Mouse (Mus musculus): ENCODE measurements around the gene Trpv2. TPM values are rescaled to one million over a fixed set of nuclear protein-coding genes. Genes with fewer than 3 reads are reported as not detected.

Gene Trpv2
- polyA plus RNA-seq, 1 experiment from 2014 or later: 0.69 TPM

DNA sequence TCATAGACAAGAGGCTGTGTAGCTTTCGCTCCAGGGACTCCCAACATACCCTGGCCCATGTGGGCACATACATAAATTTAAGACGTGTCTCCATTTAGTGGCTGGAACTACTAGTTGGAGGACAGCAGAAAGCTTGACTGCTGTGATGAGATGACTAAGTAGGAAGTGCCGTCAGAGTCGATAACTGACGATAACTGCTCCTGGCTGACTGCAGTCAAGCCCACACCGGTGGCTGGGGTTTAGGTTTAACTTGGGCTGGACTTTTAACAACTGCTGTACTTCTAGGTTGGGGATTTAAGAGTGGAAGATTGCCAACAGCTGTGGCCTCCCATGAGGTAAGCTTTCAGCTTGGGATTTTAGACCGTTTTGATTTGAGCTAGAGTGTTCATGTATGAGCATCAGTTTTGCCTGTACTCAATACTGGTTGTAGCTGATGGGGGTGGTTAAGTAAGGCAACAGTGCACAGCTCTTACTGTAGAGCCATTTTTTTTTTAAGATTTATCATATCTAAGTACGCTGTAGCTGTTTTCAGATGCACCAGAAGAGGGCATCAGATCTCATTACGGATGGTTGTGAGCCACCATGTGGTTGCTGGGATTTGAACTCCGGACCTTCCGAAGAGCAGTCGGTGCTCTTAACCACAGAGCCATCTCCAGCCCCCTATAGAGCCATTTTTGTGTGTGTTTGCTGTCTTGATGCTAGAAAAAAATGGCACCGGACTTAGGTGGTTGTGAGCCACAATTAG, 29.2 kb downstream of the Trpv2 start:
- ATAC-seq (ENCODE audit: insufficient number of reproducible peaks, low FRiP score, low TSS enrichment, low read depth) (no peak), DNase-seq (ENCODE audit: low spot score) (no peak)
- peak overlapping the region; percentile 85 for H3K27ac ChIP-seq (replicated peaks; ENCODE audit: low read depth, low read length)
- WGBS: 0% methylated on average over 13 of the region's 13 CpGs
- H3K9ac ChIP-seq (ENCODE audit: low read length): peak overlapping the region; percentile 98
- H3K9me3 ChIP-seq (ENCODE audit: control insufficient read depth, low read length): no peaks in the 10 kb centered on the region
- peaks cover 12% of the 10 kb centered on the region for H3K4me1 ChIP-seq (ENCODE audit: control insufficient read depth, insufficient read depth, low read length)
- peak overlapping the region; percentile 86 for H3K4me3 ChIP-seq (ENCODE audit: low read depth, low read length)
- H3K27me3 ChIP-seq (ENCODE audit: control insufficient read depth, insufficient read depth, low read length): no peaks in the 10 kb centered on the region
- peaks cover 26% of the 10 kb centered on the region for H3K36me3 ChIP-seq (ENCODE audit: control insufficient read depth, insufficient read depth, low read length)
- peak overlapping the region; percentile 53 for H3K4me2 ChIP-seq (ENCODE audit: low read depth, severe bottlenecking)

DNA sequence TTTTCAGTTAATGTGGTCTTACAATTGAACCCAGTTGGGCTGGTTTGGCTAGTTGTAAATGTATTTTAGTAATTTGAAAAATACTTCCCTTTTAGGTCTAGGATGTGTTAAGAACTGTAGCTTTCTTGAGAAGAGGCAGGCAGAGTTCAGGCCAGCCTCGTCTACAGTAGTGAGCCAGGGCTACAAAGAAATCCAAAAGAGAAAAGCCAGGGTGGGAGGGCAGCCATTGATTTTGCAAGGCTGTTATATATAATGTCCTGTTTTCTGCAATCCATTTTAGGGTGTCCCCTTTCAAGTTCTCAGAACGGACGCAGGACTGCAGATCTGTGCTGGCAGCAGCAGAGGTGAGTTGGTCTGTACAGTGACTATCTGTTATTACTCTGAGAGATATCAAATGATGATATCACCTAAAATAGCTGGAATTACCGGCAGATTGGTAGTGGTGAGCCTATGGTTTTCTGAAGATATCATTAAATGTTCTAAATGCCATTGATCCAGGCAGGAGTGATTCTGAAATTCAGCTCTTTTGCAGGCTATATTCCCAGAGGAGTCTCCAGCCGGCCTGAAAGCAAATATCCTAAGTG, 29.9 kb downstream of the Trpv2 start:
- Histone ChIP-seq H3K36me3 (ENCODE audit: control insufficient read depth, insufficient read depth, low read length) (peaks cover 28% of the 10 kb centered on the region), H3K4me2 (ENCODE audit: low read depth, severe bottlenecking) (peak overlapping the region; percentile 53)

DNA sequence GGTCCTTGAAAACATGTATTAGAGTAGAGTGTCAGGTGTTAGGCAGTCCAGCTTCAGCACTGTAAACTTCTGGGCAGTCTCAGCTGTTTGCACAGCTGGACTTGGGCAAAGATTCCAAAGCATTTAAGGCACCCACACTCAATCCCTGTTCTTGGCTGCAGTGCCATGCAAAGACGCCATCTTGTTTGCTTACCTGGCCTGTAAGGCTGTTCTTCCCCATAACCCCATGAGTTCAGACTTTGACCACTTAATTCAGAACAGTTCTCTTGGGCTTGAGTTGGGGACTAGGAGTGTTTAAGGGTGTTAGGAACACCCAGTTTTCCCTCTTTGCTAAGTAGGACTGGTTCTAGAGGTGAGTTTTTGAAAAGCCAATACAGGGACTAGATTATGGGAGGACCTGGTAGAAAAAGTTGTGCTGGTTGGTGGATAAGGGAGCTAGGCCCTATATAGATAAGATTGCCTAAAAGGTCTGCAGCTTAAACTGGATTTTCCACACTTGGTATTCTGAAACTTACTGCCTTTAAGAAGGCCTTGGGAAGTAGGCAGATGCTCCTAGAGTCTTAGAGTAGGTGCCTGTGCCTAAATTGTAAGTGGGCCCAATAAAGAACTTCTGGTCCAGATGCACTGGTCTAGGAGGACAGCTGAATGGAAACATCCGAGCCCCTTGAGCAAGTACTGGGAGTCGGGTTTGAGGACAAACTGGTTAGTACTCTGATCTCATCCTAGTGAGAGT, 30.8 kb downstream of the Trpv2 start:
- no peak overlapping the region for H3K9ac ChIP-seq (ENCODE audit: low read length)
- DNase-seq (ENCODE audit: low spot score) (no peak), ATAC-seq (ENCODE audit: insufficient number of reproducible peaks, low FRiP score, low TSS enrichment, low read depth) (no peak)
- peaks cover 28% of the 10 kb centered on the region for H3K36me3 ChIP-seq (ENCODE audit: control insufficient read depth, insufficient read depth, low read length)
- H3K27ac ChIP-seq (replicated peaks; ENCODE audit: low read depth, low read length): no peak overlapping the region
- H3K27me3 ChIP-seq (ENCODE audit: control insufficient read depth, insufficient read depth, low read length): no peaks in the 10 kb centered on the region
- H3K4me3 ChIP-seq (ENCODE audit: low read depth, low read length): peak overlapping the region; percentile 86
- 15% methylated on average over 3 of the region's 3 CpGs for WGBS
- peak overlapping the region; percentile 53 for H3K4me2 ChIP-seq (ENCODE audit: low read depth, severe bottlenecking)
- H3K9me3 ChIP-seq (ENCODE audit: control insufficient read depth, low read length): no peaks in the 10 kb centered on the region
- peaks cover 12% of the 10 kb centered on the region for H3K4me1 ChIP-seq (ENCODE audit: control insufficient read depth, insufficient read depth, low read length)

More for the DNA sequence above, 29.9 kb downstream of the Trpv2 start:
- Histone ChIP-seq H3K27ac (replicated peaks; ENCODE audit: low read depth, low read length) (0 out of 2 replicates have a peak overlapping the region, but pooled peaks have one; percentile 0), H3K4me3 (ENCODE audit: low read depth, low read length) (peak overlapping the region; percentile 86), H3K9me3 (ENCODE audit: control insufficient read depth, low read length) (no peaks in the 10 kb centered on the region), H3K4me1 (ENCODE audit: control insufficient read depth, insufficient read depth, low read length) (peaks cover 12% of the 10 kb centered on the region), H3K27me3 (ENCODE audit: control insufficient read depth, insufficient read depth, low read length) (no peaks in the 10 kb centered on the region), H3K9ac (ENCODE audit: low read length) (peak overlapping the region; percentile 98)
- DNase-seq (ENCODE audit: low spot score) (no peak), ATAC-seq (ENCODE audit: insufficient number of reproducible peaks, low FRiP score, low TSS enrichment, low read depth) (no peak)
- WGBS: 22% methylated on average over 5 of the region's 5 CpGs

DNA sequence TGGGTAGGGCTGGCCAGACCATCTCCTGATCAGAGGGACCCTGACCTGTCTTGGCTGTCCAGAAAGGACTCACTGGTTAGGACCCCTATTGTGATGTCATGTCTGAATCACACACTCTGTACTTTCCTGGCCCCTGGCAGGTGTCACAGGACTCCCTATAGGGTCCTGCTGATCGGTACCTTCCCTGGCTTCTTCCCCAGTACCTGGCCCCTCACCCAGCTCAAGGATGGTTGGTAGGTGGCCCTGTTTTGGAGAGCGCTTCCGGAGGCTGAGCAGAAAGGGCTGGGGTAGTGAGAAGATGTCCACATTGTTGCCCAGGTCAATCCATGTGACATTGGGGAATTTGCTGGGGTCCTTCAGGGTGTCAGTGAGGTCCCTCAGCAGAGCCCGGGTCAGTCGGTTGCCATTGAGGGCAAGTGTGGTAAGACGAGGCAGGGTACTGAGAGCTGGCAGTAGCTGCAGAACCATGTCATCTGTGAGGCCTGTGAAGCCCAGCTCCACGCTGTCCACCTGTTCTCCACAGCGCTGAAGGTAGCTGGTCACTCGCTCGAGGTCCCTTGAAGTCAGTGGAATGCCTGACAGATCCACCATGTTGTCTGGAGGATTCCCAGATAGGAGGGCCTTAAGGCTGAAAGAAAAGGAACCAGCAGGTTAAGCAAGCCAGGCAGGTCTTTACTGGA, 31.5 kb downstream of the Trpv2 start:
- H3K9me3 ChIP-seq (ENCODE audit: control insufficient read depth, low read length): no peaks in the 10 kb centered on the region
- WGBS: 40% methylated on average over 10 of the region's 10 CpGs
- no peaks in the 10 kb centered on the region for H3K27me3 ChIP-seq (ENCODE audit: control insufficient read depth, insufficient read depth, low read length)
- H3K36me3 ChIP-seq (ENCODE audit: control insufficient read depth, insufficient read depth, low read length): peaks cover 29% of the 10 kb centered on the region
- peaks cover 12% of the 10 kb centered on the region for H3K4me1 ChIP-seq (ENCODE audit: control insufficient read depth, insufficient read depth, low read length)
- H3K9ac ChIP-seq (ENCODE audit: low read length): no peak overlapping the region
- H3K4me2 ChIP-seq (ENCODE audit: low read depth, severe bottlenecking): peak overlapping the region; percentile 5; the same call in 1 of the 2 replicates
- ATAC-seq (ENCODE audit: insufficient number of reproducible peaks, low FRiP score, low TSS enrichment, low read depth) (no peak), DNase-seq (ENCODE audit: low spot score) (peak; percentile 41)
- no peak overlapping the region for H3K27ac ChIP-seq (replicated peaks; ENCODE audit: low read depth, low read length)
- H3K4me3 ChIP-seq (ENCODE audit: low read depth, low read length): no peak overlapping the region

DNA sequence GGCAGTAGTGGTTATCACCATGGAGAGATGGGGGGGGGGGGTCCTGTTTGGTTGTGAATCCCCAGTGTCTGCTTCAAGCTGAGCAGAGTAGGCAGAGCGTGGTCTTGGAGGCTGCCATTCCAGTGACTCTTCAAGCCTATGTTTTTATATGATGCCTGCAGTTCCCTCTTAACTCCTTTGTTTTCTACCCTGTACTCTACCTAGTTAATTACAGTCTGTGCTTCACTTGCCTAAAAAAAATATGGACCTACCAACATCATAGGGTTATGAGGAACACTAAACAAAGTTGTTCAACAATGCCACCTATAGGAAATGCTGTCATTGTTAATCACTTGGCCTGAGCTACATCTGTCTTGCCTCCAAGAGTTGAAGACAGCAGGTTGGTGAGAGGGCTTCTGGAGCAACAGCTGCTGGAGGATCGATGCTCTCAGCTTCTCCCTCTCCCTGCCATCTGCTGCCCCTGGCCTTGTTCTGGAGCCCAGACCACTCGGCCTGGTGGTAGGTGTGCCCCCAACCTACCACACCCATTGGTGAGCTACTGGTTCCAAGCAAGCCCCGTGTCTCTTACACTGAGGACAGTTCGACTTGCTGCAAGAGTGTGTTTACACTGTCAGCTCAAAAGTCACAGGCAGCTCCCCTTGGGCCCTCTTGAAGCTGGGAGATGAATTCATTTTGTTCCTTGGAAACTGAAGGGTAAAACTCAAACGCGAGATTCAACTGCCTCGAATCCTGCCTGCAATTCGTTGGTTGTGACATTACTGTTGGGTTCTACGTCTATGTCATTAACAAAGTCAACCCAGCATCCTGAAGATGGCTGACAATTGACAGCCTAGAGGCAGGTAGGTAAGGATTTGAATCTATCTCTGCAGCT, 32.2 kb downstream of the Trpv2 start:
- H3K9me3 ChIP-seq (ENCODE audit: control insufficient read depth, low read length): no peaks in the 10 kb centered on the region
- no peak for DNase-seq (ENCODE audit: low spot score)
- no peak overlapping the region for H3K4me2 ChIP-seq (ENCODE audit: low read depth, severe bottlenecking)
- H3K27me3 ChIP-seq (ENCODE audit: control insufficient read depth, insufficient read depth, low read length): no peaks in the 10 kb centered on the region
- H3K36me3 ChIP-seq (ENCODE audit: control insufficient read depth, insufficient read depth, low read length): peaks cover 29% of the 10 kb centered on the region
- H3K9ac ChIP-seq (ENCODE audit: low read length): no peak overlapping the region; the same call in 1 of the 2 replicates
- H3K27ac ChIP-seq (replicated peaks; ENCODE audit: low read depth, low read length): no peak overlapping the region
- WGBS: 69% methylated on average over 10 of the region's 10 CpGs
- H3K4me3 ChIP-seq (ENCODE audit: low read depth, low read length): no peak overlapping the region
- ATAC-seq (ENCODE audit: insufficient number of reproducible peaks, low FRiP score, low TSS enrichment, low read depth): no peak
- H3K4me1 ChIP-seq (ENCODE audit: control insufficient read depth, insufficient read depth, low read length): peaks cover 12% of the 10 kb centered on the region

DNA sequence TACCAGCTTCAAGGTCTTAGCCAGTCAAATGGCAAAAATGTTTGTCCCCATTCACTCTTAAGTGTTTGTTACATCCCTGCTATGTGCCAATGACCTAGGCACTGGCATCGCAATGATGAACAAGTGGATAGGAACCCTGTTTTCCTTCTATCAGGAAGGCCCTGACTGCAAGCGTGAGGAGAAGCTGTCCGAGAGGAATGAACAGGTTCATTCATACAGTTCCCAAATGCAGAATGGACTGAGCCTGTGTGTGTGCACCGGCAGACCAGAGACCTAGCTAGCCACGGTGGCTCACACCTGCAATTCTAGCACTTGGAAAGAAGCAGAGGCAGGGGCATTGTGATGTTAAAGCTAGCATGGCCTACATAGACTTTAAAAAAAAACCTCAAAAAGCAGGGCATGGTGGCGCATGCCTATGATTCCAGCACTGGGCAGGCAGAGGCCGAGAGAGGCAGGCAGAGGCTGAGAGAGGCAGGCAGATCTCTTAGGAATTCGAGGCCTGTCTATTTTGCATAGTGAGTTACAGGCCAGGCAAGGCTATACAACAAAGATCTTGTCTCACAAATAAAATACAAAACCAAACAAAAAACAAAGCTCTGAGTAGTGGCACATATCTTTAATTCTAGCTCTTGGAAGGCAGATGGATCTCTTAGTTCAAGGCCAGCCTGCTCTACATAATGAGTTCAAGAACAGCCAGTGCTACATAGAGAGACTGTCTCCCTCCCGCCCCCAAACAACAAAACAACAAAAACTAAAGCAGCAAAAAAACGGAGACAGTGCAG, 33.1 kb downstream of the Trpv2 start:
- DNase-seq (ENCODE audit: low spot score) (no peak), ATAC-seq (ENCODE audit: insufficient number of reproducible peaks, low FRiP score, low TSS enrichment, low read depth) (no peak)
- Histone ChIP-seq H3K4me3 (ENCODE audit: low read depth, low read length) (no peak overlapping the region), H3K4me1 (ENCODE audit: control insufficient read depth, insufficient read depth, low read length) (peaks cover 12% of the 10 kb centered on the region), H3K4me2 (ENCODE audit: low read depth, severe bottlenecking) (no peak overlapping the region), H3K9ac (ENCODE audit: low read length) (no peak overlapping the region), H3K27me3 (ENCODE audit: control insufficient read depth, insufficient read depth, low read length) (no peaks in the 10 kb centered on the region), H3K27ac (replicated peaks; ENCODE audit: low read depth, low read length) (no peak overlapping the region), H3K9me3 (ENCODE audit: control insufficient read depth, low read length) (no peaks in the 10 kb centered on the region), H3K36me3 (ENCODE audit: control insufficient read depth, insufficient read depth, low read length) (peaks cover 29% of the 10 kb centered on the region)
- 71% methylated on average over 10 of the region's 10 CpGs for WGBS

DNA sequence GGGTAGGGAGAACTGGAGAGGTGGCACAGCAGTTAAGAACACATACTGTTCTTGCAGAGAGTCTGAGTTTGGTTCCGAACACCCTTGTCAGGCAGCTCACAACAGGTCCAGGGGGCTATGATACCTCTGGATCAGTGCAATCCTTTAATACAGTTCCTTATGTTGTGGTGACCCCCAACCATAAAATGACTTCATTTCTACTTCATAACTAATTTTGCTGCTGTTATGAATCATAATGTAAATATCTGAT, 33.6 kb downstream of the Trpv2 start:
- no peak for ATAC-seq (ENCODE audit: insufficient number of reproducible peaks, low FRiP score, low TSS enrichment, low read depth)
- no peak overlapping the region for H3K9ac ChIP-seq (ENCODE audit: low read length)
- WGBS: 96% methylated on average over 1 of the region's 1 CpGs
- no peak overlapping the region for H3K4me2 ChIP-seq (ENCODE audit: low read depth, severe bottlenecking)
- H3K27me3 ChIP-seq (ENCODE audit: control insufficient read depth, insufficient read depth, low read length): no peaks in the 10 kb centered on the region
- no peak overlapping the region for H3K4me3 ChIP-seq (ENCODE audit: low read depth, low read length)
- peaks cover 12% of the 10 kb centered on the region for H3K4me1 ChIP-seq (ENCODE audit: control insufficient read depth, insufficient read depth, low read length)
- DNase-seq (ENCODE audit: low spot score): no peak
- peaks cover 29% of the 10 kb centered on the region for H3K36me3 ChIP-seq (ENCODE audit: control insufficient read depth, insufficient read depth, low read length)
- no peak overlapping the region for H3K27ac ChIP-seq (replicated peaks; ENCODE audit: low read depth, low read length)
- H3K9me3 ChIP-seq (ENCODE audit: control insufficient read depth, low read length): no peaks in the 10 kb centered on the region

Data from limb, embryonic 11.5 days (tissue).